Mouse (Mus musculus) intestine, postnatal 0 days (tissue): ENCODE data around the gene Gm4869. TPM values are rescaled to one million over a fixed set of nuclear protein-coding genes. Genes with fewer than 3 reads are reported as not detected.

Experiments
- ATAC-seq: fragments of 200-750 bp; cut with Nextera tagmentation; 2 replicates; pipeline ENCODE4 v1.8.0; 2017; ENCODE audit warnings: mild to moderate bottlenecking, moderate TSS enrichment, moderate library complexity
- H3K27ac ChIP-seq: fragments of 300-500 bp; sonication (generic); 2 replicates; pipeline ENCODE4 v1.5.1; 2014; ENCODE audit warnings: mild to moderate bottlenecking, low read depth, low read length, moderate library complexity
- H3K27me3 ChIP-seq: fragments of 300-500 bp; sonication (generic); replicated peaks from 2 replicates; pipeline ENCODE4 v1.6.1; 2014; ENCODE audit warnings: low read length, mixed read lengths; ENCODE audit not compliant: control insufficient read depth, insufficient read depth
- H3K36me3 ChIP-seq: fragments of 300-500 bp; sonication (generic); 2 replicates; pipeline ENCODE4 v1.6.1; 2014; ENCODE audit warnings: mild to moderate bottlenecking, moderate library complexity; ENCODE audit not compliant: control insufficient read depth, insufficient read depth
- H3K4me1 ChIP-seq: fragments of 300-500 bp; sonication (generic); replicated peaks from 2 replicates; pipeline ENCODE4 v1.6.1; 2014; ENCODE audit warnings: antibody characterized with exemption, low read length, mixed read lengths; ENCODE audit not compliant: control insufficient read depth, insufficient read depth
- H3K4me2 ChIP-seq: fragments of 300-500 bp; sonication (generic); replicated peaks from 2 replicates; pipeline ENCODE4 v1.6.1; 2014; ENCODE audit warnings: low read depth, mild to moderate bottlenecking, moderate library complexity
- H3K4me3 ChIP-seq: fragments of 300-500 bp; sonication (generic); 2 replicates; pipeline ENCODE4 v1.5.1; 2014; ENCODE audit warnings: low read depth, low read length
- H3K9ac ChIP-seq: fragments of 300-500 bp; sonication (generic); 2 replicates; pipeline ENCODE4 v1.6.1; 2014; ENCODE audit warnings: mild to moderate bottlenecking, low read depth, low read length
- H3K9me3 ChIP-seq: fragments of 300-500 bp; sonication (generic); 2 replicates; pipeline ENCODE4 v1.6.1; 2016; ENCODE audit warnings: mixed run types; ENCODE audit not compliant: control insufficient read depth
- CTCF ChIP-seq: sonication (generic); IDR thresholded peaks from 2 replicates; pipeline ENCODE4 v1.5.1; 2016; ENCODE audit warnings: low read depth, mild to moderate bottlenecking, control low read depth, antibody characterized with exemption, moderate library complexity
- WGBS: fragments of 180-500 bp; shearing (Covaris S2); extraction: QIAGEN DNeasy Blood & Tissue Kit; methylation state at CpG from one replicate; pipeline ENCODE4 v1.1.7; 2014; 5-methylcytosine and 5-hydroxymethylcytosine counted together
- polyA plus RNA-seq: library from polyadenylated mRNA; unstranded; fragments of >200 nt; fragmentation: Nextera tagmentation; extraction: Ambion mirVana; gene quantifications from 2 replicates; pipeline ENCODE4 v1.2.1, GENCODE M21; 2015

The Gm4869 gene
- polyA plus RNA-seq, 1 experiment from 2014 or later: 0.05 TPM

- no peak overlapping the region for H3K27ac ChIP-seq
- no peak for ATAC-seq
- H3K9me3 ChIP-seq: no peaks in the 10 kb centered on the region
- no peak overlapping the region for H3K9ac ChIP-seq
- H3K4me2 ChIP-seq: no peak overlapping the region
- no peaks in the 10 kb centered on the region for H3K36me3 ChIP-seq
- no peak overlapping the region for H3K4me3 ChIP-seq
- H3K4me1 ChIP-seq: no peaks in the 10 kb centered on the region
- TF ChIP-seq CTCF: peak; percentile 78
- no peaks in the 10 kb centered on the region for H3K27me3 ChIP-seq
- 32% methylated on average over 8 of the region's 8 CpGs for WGBS
Measured at GRCm38 (mm10) chr5:140411339-140411738, 34.1 kb upstream of the Gm4869 start.

- H3K4me3 ChIP-seq: no peak overlapping the region
- no peak overlapping the region for H3K27ac ChIP-seq
- no peaks in the 10 kb centered on the region for H3K36me3 ChIP-seq
- WGBS: 60% methylated on average over 4 of the region's 4 CpGs
- no peak for TF ChIP-seq CTCF
- H3K9me3 ChIP-seq: no peaks in the 10 kb centered on the region
- no peak for ATAC-seq
- H3K4me2 ChIP-seq: no peak overlapping the region
- no peaks in the 10 kb centered on the region for H3K4me1 ChIP-seq
- H3K27me3 ChIP-seq: no peaks in the 10 kb centered on the region
- H3K9ac ChIP-seq: no peak overlapping the region
Measured at GRCm38 (mm10) chr5:140414647-140415046, 30.8 kb upstream of the Gm4869 start.

DNA sequence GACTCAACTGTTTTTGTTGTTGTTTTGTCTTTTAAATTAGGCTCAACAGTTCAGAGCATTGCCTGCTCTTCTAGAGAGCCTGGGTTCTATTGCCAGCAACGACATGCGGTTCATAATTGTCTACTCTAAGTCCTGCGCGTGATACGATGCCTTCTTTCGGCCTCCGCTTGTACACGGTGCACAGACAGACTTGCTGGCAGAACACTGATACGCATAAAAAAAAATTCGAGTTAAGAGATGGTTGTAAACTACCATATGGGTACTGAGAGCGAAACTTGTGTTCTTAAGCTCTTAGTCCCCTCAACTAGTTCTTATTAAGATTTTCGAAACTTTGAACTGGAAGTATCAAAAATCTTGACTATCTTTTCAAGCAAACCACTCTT lies 27.3 kb upstream of the Gm4869 start:
- Histone ChIP-seq H3K36me3 (no peaks in the 10 kb centered on the region), H3K27ac (peak overlapping the region; percentile 81), H3K9me3 (no peaks in the 10 kb centered on the region), H3K27me3 (no peaks in the 10 kb centered on the region), H3K4me2 (peak overlapping the region; percentile 89), H3K4me1 (no peaks in the 10 kb centered on the region; the same call in 1 of the 2 replicates), H3K9ac (peak overlapping the region; percentile 68), H3K4me3 (peak overlapping the region; percentile 94)
- ATAC-seq: no peak
- WGBS: under 1% methylated on average over 12 of the region's 12 CpGs
- TF ChIP-seq CTCF: no peak

- ATAC-seq: peak; percentile 93
- Histone ChIP-seq H3K9me3 (no peaks in the 10 kb centered on the region), H3K27me3 (no peaks in the 10 kb centered on the region), H3K4me1 (no peaks in the 10 kb centered on the region; the same call in 1 of the 2 replicates), H3K4me2 (peak within 1 kb of the TSS; percentile 89), H3K4me3 (peak within 1 kb of the TSS; percentile 94), H3K36me3 (0 out of 2 replicates have a peak, but pooled peaks cover under 1% of the 10 kb centered on the region), H3K27ac (peak within 1 kb of the TSS; percentile 81), H3K9ac (peak within 1 kb of the TSS; percentile 68)
- WGBS: under 1% methylated on average over 65 of the region's 65 CpGs
- TF ChIP-seq CTCF: peak; percentile 52
Measured at GRCm38 (mm10) chr5:140418489-140419441, 26.7 kb upstream of the Gm4869 start, which contains the start of gene Eif3b. TSS of gene Eif3b (plus strand) at chr5:140419328.

DNA sequence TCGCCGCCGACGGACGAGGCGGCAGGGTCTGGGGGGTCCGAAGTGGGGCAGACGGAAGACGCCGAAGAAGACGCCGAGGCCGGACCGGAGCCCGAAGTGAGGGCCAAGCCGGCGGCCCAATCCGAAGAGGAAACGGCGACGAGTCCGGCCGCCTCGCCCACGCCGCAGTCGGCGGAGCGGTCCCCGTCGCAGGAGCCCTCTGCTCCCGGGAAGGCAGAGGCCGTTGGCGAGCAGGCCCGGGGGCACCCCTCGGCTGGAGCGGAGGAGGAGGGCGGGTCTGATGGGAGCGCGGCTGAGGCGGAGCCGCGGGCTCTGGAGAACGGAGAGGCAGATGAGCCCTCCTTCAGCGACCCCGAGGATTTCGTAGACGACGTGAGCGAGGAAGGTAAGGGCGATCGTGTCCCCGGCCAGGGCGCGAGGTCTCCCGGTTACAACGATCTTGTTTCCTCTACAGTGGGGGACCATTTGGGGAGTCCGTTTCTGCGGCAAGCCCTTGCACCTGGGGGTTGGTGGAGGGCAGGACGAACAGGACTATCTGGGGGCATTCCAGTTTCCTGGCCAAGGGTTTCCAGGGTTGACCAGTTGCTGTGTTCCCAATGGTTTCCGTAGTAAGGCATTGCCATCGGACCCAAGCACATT lies 25.9 kb upstream of the Gm4869 start:
- ATAC-seq: peak; percentile 44
- Histone ChIP-seq H3K4me2 (peak overlapping the region; percentile 89), H3K9ac (peak overlapping the region; percentile 68), H3K4me1 (no peaks in the 10 kb centered on the region; the same call in 1 of the 2 replicates), H3K36me3 (0 out of 2 replicates have a peak, but pooled peaks cover 6% of the 10 kb centered on the region), H3K27ac (peak overlapping the region; percentile 51), H3K9me3 (no peaks in the 10 kb centered on the region), H3K27me3 (no peaks in the 10 kb centered on the region), H3K4me3 (peak overlapping the region; percentile 94)
- under 1% methylated on average over 62 of the region's 62 CpGs for WGBS
- no peak for TF ChIP-seq CTCF

DNA sequence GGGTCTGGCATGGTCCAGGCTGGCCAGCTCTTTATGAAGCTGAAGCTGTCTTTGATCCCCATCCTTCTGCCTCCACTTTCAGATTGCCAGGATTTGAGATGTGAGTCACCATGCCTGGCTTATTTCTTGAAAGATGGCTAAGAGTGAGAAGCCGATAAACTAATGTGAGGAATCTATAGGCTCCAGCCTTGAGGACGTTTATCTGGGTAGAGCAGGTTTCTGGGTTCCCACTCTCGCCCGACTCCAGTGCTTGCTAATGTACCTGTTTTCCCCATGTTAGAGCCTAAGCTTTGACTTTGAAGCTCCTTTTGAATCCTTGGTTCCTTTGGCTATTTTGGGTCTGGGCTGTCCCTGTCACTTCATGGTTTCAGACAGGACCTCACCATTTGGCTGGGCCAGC lies 24.8 kb upstream of the Gm4869 start:
- Histone ChIP-seq H3K27ac (no peak overlapping the region), H3K36me3 (peaks cover 12% of the 10 kb centered on the region; the same call in 1 of the 2 replicates), H3K9ac (peak overlapping the region; percentile 68; the same call in 1 of the 2 replicates), H3K9me3 (no peaks in the 10 kb centered on the region), H3K27me3 (no peaks in the 10 kb centered on the region), H3K4me3 (peak overlapping the region; percentile 94), H3K4me1 (no peaks in the 10 kb centered on the region; the same call in 1 of the 2 replicates), H3K4me2 (peak overlapping the region; percentile 89)
- 34% methylated on average over 4 of the region's 4 CpGs for WGBS
- no peak for TF ChIP-seq CTCF
- ATAC-seq: no peak
